Mouse (Mus musculus): ENCODE results near the gene Srcin1.

GRCm38 (mm10) chr11:97569301-97569724 lies 6.7 kb downstream of the Srcin1 start:
- TF ChIP-seq CTCF (IDR thresholded peaks at IDR 0.05; ENCODE audit: low read depth) (no peak), EP300 (optimal IDR thresholded peaks at IDR 0.05) (no peak)
